Mouse (Mus musculus): Measurements from ENCODE around the gene Exo1.

The Exo1 gene

DNA sequence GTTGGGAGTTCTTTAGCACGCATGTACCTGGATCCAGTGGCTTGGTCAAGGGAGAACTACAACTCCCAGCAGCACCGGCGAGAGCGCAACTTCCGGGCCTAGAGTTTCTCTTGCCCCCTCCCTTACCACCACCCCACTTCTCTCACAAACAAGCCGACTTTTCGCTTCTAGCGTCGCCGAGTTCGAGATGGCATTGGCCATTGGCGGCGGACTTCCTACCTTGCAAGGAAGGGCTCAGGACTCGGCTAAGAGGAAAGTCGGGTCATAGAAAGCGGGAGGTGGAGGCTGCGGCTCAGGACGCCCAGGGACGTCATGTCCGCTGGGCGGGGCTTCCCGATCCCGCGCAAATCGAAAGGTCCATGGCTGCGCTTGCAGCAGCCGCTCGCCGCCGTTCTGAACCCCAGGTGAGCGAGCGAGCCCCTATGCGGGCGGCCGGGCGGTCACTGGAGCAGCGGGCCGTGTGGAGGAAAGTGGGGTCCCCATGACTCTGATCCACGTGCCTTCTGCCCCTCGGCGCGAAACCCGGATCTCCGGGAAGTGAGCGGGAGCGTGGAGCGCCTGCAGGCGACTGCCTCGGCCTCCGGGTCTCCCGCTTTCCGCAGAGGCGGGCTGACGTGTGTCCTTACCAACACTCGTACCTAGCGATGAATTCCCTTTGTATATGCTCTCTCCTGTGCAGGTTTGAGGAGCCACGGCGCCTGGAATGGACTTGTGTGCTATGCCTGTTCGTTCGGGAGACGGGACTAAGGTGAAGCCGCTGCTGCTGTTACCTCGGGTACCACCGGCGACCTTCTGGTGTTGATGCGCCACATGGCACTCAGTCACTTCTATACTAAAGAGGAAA is at the start of gene Exo1:
Gene Exo1 (plus strand): TSS at position 129 of the 844 bp plus-strand sequence.
- peak; percentile 77 for DNase-seq

DNA sequence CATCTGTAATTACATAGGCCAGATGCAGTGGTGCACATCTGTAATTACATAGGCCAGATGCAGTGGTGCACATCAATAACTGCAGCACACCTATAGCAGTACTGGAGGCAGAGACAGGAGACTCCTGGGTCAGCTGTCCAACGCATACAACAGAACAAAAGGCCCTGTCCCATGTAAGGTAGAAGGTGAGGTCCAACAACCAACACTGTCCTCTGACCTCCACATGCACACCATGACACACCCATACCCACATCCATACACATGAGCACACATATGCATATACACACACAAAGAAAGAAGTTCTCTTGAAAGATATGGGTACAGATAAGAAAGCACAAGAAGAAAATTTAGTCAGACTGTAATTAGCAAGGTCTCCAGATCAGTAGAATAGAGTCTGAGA is 24.9 kb upstream of the Exo1 start:
- no peak for DNase-seq

DNA sequence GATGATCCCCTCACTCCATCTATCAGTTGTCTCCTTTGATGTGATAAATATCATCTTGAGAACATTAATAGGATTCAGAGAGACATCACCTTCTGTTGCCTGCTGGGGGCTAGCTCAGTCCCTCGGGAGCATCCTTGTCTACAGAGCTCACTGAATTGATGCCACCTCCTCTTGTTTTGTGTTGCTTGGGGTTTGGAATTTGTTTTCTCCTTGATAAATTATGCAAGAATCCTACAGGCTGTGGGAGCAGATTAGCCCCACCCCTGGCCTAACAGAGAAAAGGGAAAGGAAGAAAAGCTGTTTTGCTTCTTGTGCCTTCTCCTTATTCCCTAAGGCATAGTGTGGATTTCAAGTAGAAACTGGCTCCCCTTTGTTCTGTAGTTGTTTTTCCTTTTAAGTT is 13.3 kb upstream of the Exo1 start:
- DNase-seq = no peak

DNA sequence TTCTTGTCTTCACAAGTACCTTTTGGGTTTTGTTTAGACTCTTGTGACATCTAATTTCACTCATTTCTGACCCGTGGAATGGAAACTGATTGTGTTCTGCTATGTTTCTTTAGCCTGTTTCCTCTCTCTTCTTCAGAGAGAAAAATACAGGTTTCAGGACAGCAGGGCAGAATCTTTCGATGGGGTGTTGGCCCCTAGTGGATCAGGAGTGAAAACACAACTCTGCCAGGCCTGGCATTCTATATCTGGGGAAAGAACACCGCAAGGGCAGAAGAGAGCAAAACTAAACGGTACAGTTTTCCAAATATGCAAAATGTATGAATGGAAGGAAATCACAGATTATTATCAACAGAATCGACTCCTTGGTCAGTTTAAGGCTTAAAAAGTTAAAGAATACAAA is 12.8 kb upstream of the Exo1 start:
- DNase-seq = no peak

DNA sequence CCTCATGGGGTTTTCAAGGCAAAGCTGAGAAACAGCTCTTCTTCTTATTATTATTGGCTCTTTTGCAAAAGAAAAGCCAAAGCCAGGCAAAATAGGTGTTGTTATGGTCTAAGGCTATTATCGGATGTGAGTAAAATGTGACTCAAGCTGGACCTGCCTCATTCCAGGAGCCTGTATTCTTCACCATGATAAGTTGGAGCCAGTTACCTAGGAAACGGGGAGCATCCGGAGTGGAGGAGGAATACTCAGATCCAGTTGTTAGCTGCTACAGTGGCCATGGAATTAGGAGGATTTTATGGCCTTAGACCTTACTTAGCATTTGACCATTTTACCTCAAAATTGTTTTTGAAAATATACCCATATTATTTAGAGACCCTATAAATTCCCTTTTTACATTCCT is 9.7 kb upstream of the Exo1 start:
- no peak for DNase-seq

DNA sequence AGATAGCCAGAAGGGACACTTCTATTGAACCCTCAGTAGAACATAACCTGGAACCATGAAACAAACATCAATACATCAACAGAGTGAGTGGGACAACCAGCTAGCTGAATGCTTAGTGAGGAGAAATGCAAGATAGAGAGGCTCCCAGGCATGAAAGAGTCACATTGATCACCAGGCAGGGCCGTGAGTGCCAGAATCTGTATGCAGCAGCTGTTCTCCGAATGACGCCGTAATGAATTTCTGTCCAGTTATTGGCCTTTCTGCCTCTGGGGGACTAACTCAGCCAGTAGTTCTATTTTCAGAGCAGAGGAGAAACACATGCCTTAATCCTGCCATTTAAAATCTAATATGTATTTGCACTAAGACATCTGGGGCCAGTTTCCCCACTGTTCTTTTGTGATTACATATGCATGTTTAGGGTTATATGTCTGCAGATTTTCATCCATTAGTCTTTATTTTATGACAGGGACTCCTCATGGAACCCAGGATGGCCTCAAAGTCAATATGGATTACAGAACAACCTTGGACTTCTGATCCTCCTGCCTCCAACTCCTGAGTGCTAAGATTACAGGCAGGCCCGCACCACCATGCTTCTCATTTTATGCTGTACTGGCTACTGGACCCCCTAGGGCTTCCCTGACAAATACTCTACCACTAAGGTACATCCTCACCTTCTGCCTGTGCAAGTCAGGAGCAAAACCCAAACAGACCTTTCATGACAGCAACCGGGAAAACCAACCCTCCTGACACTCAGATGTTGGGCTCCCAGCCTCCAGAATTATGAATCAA is 8.2 kb upstream of the Exo1 start:
- no peak for DNase-seq

- DNase-seq = no peak
These were observed 3.0 kb downstream of the Exo1 start for GRCm38 (mm10) chr1:175883398-175883797.

- no peak for DNase-seq
These were observed 12.9 kb downstream of the Exo1 start for GRCm38 (mm10) chr1:175893263-175893662.

- no peak for DNase-seq
These were observed 13.3 kb downstream of the Exo1 start for GRCm38 (mm10) chr1:175893726-175894125.

DNA sequence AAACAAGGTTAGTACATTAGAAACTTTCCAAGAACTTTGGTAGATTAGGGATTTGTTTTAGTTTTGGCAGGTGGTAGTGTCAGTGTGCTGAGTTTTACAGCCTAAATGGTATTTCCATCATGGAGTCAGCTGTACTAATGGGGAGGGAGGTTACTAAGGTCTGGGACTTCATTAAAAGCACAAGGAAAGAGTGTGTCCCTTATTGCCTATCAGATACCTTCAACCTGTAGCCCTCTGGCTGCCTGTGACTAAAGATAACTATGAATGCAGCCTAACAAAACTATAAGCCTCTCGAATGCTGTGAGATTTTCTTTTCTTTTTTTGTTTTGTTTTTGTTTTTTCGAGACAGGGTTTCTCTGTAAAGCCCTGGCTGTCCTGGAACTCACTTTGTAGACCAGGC is 30.8 kb downstream of the Exo1 start:
- no peak for DNase-seq

DNA sequence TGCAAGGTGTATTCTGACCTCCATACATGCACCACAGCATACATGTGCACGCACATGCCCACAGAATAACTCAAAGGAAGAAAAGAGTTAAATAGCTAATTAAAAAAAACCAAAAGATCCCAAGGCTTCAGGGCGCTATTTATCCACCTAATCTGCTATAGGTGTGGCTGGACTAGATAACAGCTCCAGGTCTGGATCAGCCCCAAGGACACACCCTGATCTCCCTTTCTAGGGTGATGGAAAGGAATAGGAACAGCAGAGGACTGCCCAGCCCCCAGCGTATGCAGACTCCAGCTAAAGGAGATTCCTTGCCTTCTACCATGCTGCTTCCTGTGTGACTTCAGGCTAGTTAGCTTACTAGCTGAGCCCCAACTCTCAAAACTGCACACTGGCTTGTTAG is 31.7 kb downstream of the Exo1 start:
- DNase-seq = no peak

DNA sequence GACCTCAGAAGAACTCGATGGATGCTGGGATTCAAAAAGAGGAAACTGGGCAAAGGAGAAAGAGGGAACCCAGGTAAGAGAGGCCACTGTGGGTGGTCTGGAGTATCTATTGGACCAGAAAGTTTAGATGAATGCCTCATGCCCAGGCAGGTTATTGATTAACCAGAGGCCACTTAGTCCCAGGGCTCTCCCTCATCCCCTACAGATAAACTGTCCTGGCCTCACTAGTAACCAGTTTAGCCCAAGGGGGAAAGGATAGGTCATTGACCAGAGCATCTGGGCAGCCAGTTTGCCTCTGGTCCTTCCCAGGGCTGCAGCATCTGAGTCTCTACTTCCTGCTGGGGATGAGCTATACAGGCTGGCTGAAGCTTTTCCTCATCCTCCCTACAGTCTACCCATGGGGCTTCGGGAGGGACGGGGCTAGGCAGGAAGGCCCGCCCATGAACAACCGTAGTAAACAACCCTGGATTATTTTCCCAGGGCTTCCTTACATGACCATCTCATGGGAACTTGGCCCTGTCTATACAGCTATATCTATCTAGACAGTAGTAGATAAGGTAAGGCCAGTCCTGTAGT is 33.4 kb downstream of the Exo1 start:
- no peak for DNase-seq

GRCm38 (mm10) chr1:175920029-175920428 is 39.6 kb downstream of the Exo1 start, which contains the start of gene Gm38100:
Gene Gm38100 (plus strand): TSS chr1:175920329.
- DNase-seq = no peak

DNA sequence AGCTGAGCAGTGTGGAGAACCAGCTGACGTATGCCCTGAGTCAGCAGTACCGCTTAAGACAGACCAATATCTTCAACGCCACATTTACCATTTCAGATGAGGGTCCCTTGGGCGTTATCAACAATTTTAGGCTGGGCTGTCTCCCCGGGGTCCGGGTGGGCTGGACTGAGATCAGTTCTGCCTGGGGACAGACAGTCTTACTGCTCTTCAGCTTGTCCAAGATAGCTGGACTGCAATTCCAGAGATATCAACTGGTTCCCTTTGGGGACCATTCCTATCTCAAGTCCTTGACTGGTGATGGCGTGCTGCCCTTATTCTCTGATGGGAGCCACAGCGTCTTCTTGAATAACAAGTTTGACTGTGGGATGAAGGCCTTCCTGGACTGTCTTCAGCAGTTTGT is 40.7 kb downstream of the Exo1 start:
- DNase-seq = no peak

- peak; percentile 43 for DNase-seq
These were observed 43.7 kb downstream of the Exo1 start for GRCm38 (mm10) chr1:175923848-175924787.

GRCm38 (mm10) chr1:175931391-175931790 is 51.0 kb downstream of the Exo1 start:
- DNase-seq = no peak

GRCm38 (mm10) chr1:175936282-175936737 is 55.9 kb downstream of the Exo1 start:
- DNase-seq = peak; percentile 70

DNA sequence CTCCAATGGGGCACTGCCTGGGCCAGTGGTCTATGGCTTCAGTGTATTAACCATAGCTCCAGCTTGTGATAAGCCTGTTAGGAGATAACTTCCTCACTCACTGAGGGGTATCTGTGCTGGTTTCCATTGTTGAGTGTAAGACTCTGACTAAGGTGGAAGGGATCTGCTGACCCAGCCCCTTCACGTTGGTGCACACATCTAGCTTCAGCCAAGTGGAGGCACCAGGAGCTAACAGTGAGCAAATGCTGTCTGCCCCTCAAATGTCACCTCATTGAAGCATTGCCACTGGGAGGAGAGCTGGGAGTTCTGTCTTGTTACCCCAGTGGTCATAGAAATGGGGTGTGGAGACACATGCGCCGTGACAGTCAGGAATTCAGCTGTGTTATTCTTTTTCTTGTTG is 58.4 kb downstream of the Exo1 start:
- no peak for DNase-seq

- no peak for DNase-seq
These were observed 62.8 kb downstream of the Exo1 start for GRCm38 (mm10) chr1:175943168-175943567.

DNA sequence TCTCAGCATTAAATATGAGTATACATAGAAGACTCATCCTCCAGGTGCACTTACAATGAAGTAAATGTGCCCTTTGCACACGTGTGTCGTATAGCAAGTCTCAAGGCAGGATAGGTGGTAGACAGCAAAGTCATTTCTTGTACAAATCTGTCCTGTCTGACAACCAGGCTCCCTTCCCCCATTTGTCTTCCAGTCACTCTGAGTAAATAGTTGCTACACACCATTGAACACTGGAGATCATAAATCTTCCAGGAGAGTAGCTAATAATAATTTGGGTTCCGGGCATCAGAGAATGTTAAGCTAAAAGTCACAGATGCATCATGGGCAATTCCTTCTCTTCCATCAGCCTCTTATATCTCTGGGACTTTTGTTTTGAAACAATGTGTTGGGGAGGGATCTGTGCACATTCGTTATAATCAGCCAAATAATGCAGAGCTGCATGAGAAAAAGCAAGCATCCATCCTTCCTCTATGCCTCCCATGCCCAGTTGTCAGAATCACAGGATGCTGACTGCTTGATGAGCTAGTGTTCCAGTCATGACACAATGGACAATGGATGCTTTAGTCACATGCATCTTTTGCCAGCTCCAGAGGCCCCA is 66.4 kb downstream of the Exo1 start:
- DNase-seq = no peak

GRCm38 (mm10) chr1:175950421-175950820 is 70.0 kb downstream of the Exo1 start:
- DNase-seq = no peak

GRCm38 (mm10) chr1:175950851-175951250 is 70.5 kb downstream of the Exo1 start:
- DNase-seq = no peak
